Mouse (Mus musculus): ENCODE data around the gene Nin. TPM values are rescaled to one million over a fixed set of nuclear protein-coding genes. Genes with fewer than 3 reads are reported as not detected.

Gene Nin
- polyA plus RNA-seq, 1 experiment = 5.0 TPM

- no peaks in the 10 kb centered on the region for H3K27me3 ChIP-seq (ENCODE audit: control insufficient read depth, insufficient read depth, insufficient read length)
- no peak for TF ChIP-seq SRF (IDR thresholded peaks at IDR 0.05; ENCODE audit: control insufficient read depth, insufficient read length, low read depth)
- no peak for TF ChIP-seq MYOG (IDR thresholded peaks at IDR 0.05; ENCODE audit: control insufficient read depth in 1 of 3, insufficient read depth in 1 of 3, insufficient read length in 2 of 3, low read depth in 2 of 3)
- TF ChIP-seq CEBPB (IDR thresholded peaks at IDR 0.05; ENCODE audit: insufficient read depth, poor library complexity, severe bottlenecking) = no peak
- TF ChIP-seq POLR2AphosphoS2 (IDR thresholded peaks at IDR 0.05; ENCODE audit: insufficient read length, low read depth) = no peak
- TF ChIP-seq POLR2A (IDR thresholded peaks at IDR 0.05; ENCODE audit: insufficient read length, low read depth) = no peak
- TF ChIP-seq USF1 (IDR thresholded peaks at IDR 0.05; ENCODE audit: low read depth) = no peak
- TF ChIP-seq REST (IDR thresholded peaks at IDR 0.05; ENCODE audit: insufficient read depth, insufficient read length) = no peak
- TF ChIP-seq TCF12 (IDR thresholded peaks at IDR 0.05; ENCODE audit: insufficient read depth, poor library complexity, severe bottlenecking) = no peak
- no peak for TF ChIP-seq MAX (IDR thresholded peaks at IDR 0.05; ENCODE audit: low read depth)
- TF ChIP-seq E2F4 (IDR thresholded peaks at IDR 0.05; ENCODE audit: insufficient read depth) = no peak
- TF ChIP-seq MYOD1 (IDR thresholded peaks at IDR 0.05; ENCODE audit: control insufficient read depth in 1 of 3, insufficient read length in 2 of 3, low read depth in 2 of 3) = no peak
- no peak for TF ChIP-seq TCF3 (IDR thresholded peaks at IDR 0.05; ENCODE audit: insufficient read length, low read depth)
- H3ac ChIP-seq (ENCODE audit: control insufficient read depth, insufficient read length) = no peak overlapping the region
- no peaks in the 10 kb centered on the region for H3K79me2 ChIP-seq (ENCODE audit: control insufficient read depth, insufficient read depth)
- no peak overlapping the region for H3K4me2 ChIP-seq (ENCODE audit: low read depth)
- H3K4me3 ChIP-seq = no peak overlapping the region
- H3K36me3 ChIP-seq (ENCODE audit: control insufficient read depth, insufficient read depth) = peaks cover 16% of the 10 kb centered on the region
Measured at GRCm38 (mm10) chr12:70011681-70012080, 101.8 kb downstream of the Nin start.

GRCm38 (mm10) chr12:70010356-70010755 lies 103.2 kb downstream of the Nin start:
- Histone ChIP-seq H3K79me2 (ENCODE audit: control insufficient read depth, insufficient read depth) (no peaks in the 10 kb centered on the region), H3ac (ENCODE audit: control insufficient read depth, insufficient read length) (no peak overlapping the region), H3K4me2 (ENCODE audit: low read depth) (no peak overlapping the region), H3K27me3 (ENCODE audit: control insufficient read depth, insufficient read depth, insufficient read length) (no peaks in the 10 kb centered on the region), H3K4me3 (no peak overlapping the region), H3K36me3 (ENCODE audit: control insufficient read depth, insufficient read depth) (peaks cover 13% of the 10 kb centered on the region)
- TF ChIP-seq TCF3 (IDR thresholded peaks at IDR 0.05; ENCODE audit: insufficient read length, low read depth) (no peak), USF1 (IDR thresholded peaks at IDR 0.05; ENCODE audit: low read depth) (no peak), MYOG (IDR thresholded peaks at IDR 0.05; ENCODE audit: control insufficient read depth in 1 of 3, insufficient read depth in 1 of 3, insufficient read length in 2 of 3, low read depth in 2 of 3) (no peak), MAX (IDR thresholded peaks at IDR 0.05; ENCODE audit: low read depth) (no peak), CEBPB (IDR thresholded peaks at IDR 0.05; ENCODE audit: insufficient read depth, poor library complexity, severe bottlenecking) (no peak), POLR2AphosphoS2 (IDR thresholded peaks at IDR 0.05; ENCODE audit: insufficient read length, low read depth) (no peak), SRF (IDR thresholded peaks at IDR 0.05; ENCODE audit: control insufficient read depth, insufficient read length, low read depth) (no peak), POLR2A (IDR thresholded peaks at IDR 0.05; ENCODE audit: insufficient read length, low read depth) (no peak), REST (IDR thresholded peaks at IDR 0.05; ENCODE audit: insufficient read depth, insufficient read length) (no peak), E2F4 (IDR thresholded peaks at IDR 0.05; ENCODE audit: insufficient read depth) (no peak), MYOD1 (IDR thresholded peaks at IDR 0.05; ENCODE audit: control insufficient read depth in 1 of 3, insufficient read length in 2 of 3, low read depth in 2 of 3) (no peak)

- no peak for TF ChIP-seq POLR2AphosphoS2 (IDR thresholded peaks at IDR 0.05; ENCODE audit: insufficient read length, low read depth)
- TF ChIP-seq TCF3 (IDR thresholded peaks at IDR 0.05; ENCODE audit: insufficient read length, low read depth) = no peak
- no peaks in the 10 kb centered on the region for H3K27me3 ChIP-seq (ENCODE audit: control insufficient read depth, insufficient read depth, insufficient read length)
Measured at GRCm38 (mm10) chr12:70005103-70005502, 108.4 kb downstream of the Nin start.

GRCm38 (mm10) chr12:69998186-69998983 lies 115.1 kb downstream of the Nin start:
- no peaks in the 10 kb centered on the region for H3K36me3 ChIP-seq (ENCODE audit: control insufficient read depth, insufficient read depth)

More at GRCm38 (mm10) chr12:70005103-70005502, 108.4 kb downstream of the Nin start:
- no peak overlapping the region for H3K4me3 ChIP-seq
- H3K79me2 ChIP-seq (ENCODE audit: control insufficient read depth, insufficient read depth) = no peaks in the 10 kb centered on the region
- H3K4me2 ChIP-seq (ENCODE audit: low read depth) = no peak overlapping the region
- no peak overlapping the region for H3ac ChIP-seq (ENCODE audit: control insufficient read depth, insufficient read length)
- no peaks in the 10 kb centered on the region for H3K36me3 ChIP-seq (ENCODE audit: control insufficient read depth, insufficient read depth)

GRCm38 (mm10) chr12:69995382-69995781 lies 118.1 kb downstream of the Nin start:
- Histone ChIP-seq H3ac (ENCODE audit: control insufficient read depth, insufficient read length) (no peak overlapping the region), H3K4me2 (ENCODE audit: low read depth) (no peak overlapping the region), H3K4me3 (no peak overlapping the region), H3K79me2 (ENCODE audit: control insufficient read depth, insufficient read depth) (no peaks in the 10 kb centered on the region), H3K27me3 (ENCODE audit: control insufficient read depth, insufficient read depth, insufficient read length) (no peaks in the 10 kb centered on the region), H3K36me3 (ENCODE audit: control insufficient read depth, insufficient read depth) (no peaks in the 10 kb centered on the region)
- no peak for TF ChIP-seq CEBPB (IDR thresholded peaks at IDR 0.05; ENCODE audit: insufficient read depth, poor library complexity, severe bottlenecking)
- TF ChIP-seq TCF12 (IDR thresholded peaks at IDR 0.05; ENCODE audit: insufficient read depth, poor library complexity, severe bottlenecking) = no peak
- TF ChIP-seq MAX (IDR thresholded peaks at IDR 0.05; ENCODE audit: low read depth) = no peak
- no peak for TF ChIP-seq USF1 (IDR thresholded peaks at IDR 0.05; ENCODE audit: low read depth)
- no peak for TF ChIP-seq POLR2AphosphoS2 (IDR thresholded peaks at IDR 0.05; ENCODE audit: insufficient read length, low read depth)
- TF ChIP-seq MYOD1 (IDR thresholded peaks at IDR 0.05; ENCODE audit: control insufficient read depth in 1 of 3, insufficient read length in 2 of 3, low read depth in 2 of 3) = no peak
- TF ChIP-seq TCF3 (IDR thresholded peaks at IDR 0.05; ENCODE audit: insufficient read length, low read depth) = no peak
- TF ChIP-seq POLR2A (IDR thresholded peaks at IDR 0.05; ENCODE audit: insufficient read length, low read depth) = no peak
- no peak for TF ChIP-seq REST (IDR thresholded peaks at IDR 0.05; ENCODE audit: insufficient read depth, insufficient read length)
- no peak for TF ChIP-seq SRF (IDR thresholded peaks at IDR 0.05; ENCODE audit: control insufficient read depth, insufficient read length, low read depth)

More at GRCm38 (mm10) chr12:69998186-69998983, 115.1 kb downstream of the Nin start:
- no peaks in the 10 kb centered on the region for H3K27me3 ChIP-seq (ENCODE audit: control insufficient read depth, insufficient read depth, insufficient read length)
- no peaks in the 10 kb centered on the region for H3K79me2 ChIP-seq (ENCODE audit: control insufficient read depth, insufficient read depth)
- TF ChIP-seq MYOD1 (IDR thresholded peaks at IDR 0.05; ENCODE audit: control insufficient read depth in 1 of 3, insufficient read length in 2 of 3, low read depth in 2 of 3) = peak in 1 of 3 experiments; percentile 34
- no peak for TF ChIP-seq MYOG (IDR thresholded peaks at IDR 0.05; ENCODE audit: control insufficient read depth in 1 of 3, insufficient read depth in 1 of 3, insufficient read length in 2 of 3, low read depth in 2 of 3)
- H3K4me2 ChIP-seq (ENCODE audit: low read depth) = peak overlapping the region; percentile 80
- no peak overlapping the region for H3K4me3 ChIP-seq
- no peak overlapping the region for H3ac ChIP-seq (ENCODE audit: control insufficient read depth, insufficient read length)
